Mouse (Mus musculus): ENCODE measurements at regions not wholly inside any gene's neighbourhood (a gene's known extent, or its start where the extent isn't known, plus 50 kb on each side); places are given as distances from the start of the nearest gene placed in this dataset.

DNA sequence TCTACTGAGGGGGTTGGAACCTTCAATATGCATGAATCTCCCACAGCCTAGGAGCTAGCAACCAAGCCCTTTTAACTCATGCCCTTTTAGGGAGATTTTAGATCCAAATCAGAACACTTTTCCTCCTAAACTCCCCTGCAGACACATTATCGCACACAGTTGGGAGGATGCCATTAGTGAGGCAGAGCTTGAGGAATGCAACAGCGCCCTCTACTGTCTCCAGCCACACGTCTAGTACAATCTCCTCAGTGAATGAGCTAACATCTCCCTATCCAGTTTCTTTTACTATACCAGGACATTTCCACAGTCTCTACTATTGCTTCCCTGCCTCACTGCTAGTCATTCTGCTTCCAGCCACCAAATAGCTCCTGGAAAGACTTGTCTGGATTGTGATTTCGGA lies 59.3 kb downstream of the 1700080O16Rik start:
- peak; percentile 71 for DNase-seq (ENCODE audit: low spot score)

- DNase-seq (ENCODE audit: low spot score) = peak; percentile 32
These were observed 61.0 kb downstream of the 1700080O16Rik start for GRCm38 (mm10) chrX:51911566-51911965.

DNA sequence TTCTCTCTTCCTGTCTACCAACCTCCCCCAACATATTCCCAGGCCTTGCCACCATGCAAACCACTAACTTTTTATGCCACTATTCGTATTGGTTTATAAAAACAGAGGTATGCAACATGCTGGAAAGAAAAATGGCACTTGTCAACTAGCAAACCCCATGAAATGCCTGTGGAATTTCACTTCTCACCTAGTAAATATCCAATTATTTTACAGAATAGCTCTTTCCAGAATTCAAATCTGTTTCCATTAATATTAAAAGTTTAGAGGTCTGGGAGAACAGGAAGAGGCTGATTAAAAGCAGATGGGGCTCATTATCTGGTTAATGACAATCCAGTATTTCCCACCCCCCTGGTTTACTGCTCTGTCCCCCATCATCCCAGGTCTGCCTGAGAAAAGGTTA lies 62.0 kb downstream of the 1700080O16Rik start:
- DNase-seq (ENCODE audit: low spot score) = no peak

DNA sequence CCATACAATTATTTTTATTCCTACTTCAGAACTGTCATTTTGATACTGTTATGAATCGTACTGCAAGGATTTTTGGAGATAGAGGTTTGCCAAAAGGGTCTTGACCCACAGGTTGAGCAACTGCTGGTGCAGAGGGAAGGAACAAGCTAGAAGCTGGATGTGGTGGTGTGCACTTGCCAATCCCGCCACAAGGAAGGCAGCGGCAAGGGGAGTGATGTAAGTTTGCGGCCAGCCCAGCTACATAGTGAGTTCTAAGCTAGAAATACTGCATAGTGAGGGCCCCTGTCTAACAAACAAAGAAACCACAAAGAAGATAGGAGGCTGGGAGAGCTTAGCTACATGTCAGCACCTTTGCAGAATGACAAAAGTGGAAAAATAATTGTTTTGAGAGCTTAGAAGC lies 74.1 kb downstream of the 1700080O16Rik start:
- no peak for DNase-seq (ENCODE audit: low spot score)

- no peak for DNase-seq (ENCODE audit: low spot score)
These were observed 75.5 kb downstream of the 1700080O16Rik start for GRCm38 (mm10) chrX:51897059-51897458.

DNA sequence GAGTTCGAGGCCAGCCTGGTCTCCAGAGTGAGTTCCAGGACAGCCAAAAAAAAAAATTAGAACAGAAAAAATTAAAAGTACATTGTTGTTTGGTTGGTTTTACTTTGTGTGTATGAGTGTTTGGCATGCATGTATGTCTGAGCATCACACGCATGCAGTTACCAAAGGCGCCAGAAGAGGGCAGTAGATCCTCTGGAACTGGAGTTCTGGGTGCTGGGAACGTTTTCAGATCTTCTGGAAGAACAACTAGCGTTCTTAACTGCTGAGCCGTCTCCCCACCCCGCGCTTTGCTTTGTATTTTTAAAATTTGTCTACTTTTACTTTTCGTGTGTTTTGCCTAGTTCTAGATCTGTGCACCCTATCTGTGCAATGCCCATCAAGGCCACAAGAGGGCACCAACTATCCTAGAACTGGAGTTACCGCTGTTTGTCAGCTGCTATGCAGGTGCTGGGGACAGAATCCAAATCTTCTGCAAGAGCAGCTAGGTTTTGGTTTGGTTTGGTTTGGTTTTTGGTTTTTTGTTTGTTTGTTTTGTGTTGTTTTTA lies 76.9 kb downstream of the 1700080O16Rik start:
- DNase-seq (ENCODE audit: low spot score) = no peak

DNA sequence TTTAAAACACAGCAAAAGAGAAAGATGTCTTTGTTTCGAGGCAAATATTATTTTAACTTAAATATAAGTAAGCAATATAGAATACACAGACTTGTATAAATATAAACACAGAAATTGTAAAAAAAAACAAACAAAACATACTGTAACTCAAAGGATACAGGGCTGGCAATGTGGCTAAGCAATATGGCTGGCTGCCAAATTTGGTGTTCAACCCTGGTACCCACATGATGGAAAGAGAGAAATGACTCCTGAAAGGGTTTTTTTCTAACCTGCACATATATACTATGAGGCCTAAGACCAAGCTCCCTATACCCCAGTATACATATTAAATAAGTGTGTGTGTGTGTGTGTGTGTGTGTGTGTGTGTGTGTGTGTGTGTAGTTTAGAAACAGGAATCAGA lies 79.9 kb downstream of the 1700080O16Rik start:
- DNase-seq (ENCODE audit: low spot score) = no peak

GRCm38 (mm10) chrX:51886129-51886528 lies 85.1 kb upstream of the Usp26 start:
- DNase-seq (ENCODE audit: low spot score) = no peak

All from adipocyte (in vitro differentiated cells).